Comparison of ENCODE assay signal across 8 mouse cellular contexts in the genomic region with DNA sequence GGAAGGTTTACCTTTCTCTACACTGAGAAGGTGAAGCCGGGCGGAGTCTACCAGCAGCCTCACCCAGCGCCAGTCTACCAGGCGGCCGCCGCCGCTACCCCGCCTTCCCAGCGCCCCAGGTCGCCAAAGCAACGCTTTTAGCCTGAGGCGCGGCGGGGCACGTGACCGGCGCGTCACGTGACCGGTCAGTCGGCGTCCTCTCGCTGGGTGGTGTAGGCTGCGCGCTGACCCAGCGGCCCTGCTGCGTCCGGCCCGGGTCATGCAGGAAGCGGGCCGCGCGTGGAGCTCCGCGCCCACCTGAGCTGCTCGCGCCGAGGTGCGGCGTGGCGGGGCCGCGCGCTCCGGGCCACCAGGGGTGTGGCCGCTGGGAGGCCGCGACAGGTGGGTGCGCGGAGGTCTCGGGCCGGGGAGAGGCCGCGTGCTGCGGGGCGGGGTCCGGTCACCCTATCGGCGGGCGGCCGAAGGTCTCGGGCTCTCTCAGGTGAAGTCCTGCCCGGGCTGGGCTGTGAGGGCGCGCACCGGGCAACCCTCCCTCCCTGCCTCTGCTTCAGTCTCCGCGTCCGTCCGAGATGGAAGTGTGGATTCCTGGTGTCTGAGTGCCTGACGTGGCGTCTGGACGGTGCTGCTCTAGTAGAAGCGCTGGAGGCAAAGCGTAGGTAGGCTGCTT. TPM values are rescaled to one million over a fixed set of nuclear protein-coding genes. Genes with fewer than 3 reads are reported as not detected.
DNase-seq lines count a peak whose midpoint lies in the region; ATAC-seq and TF ChIP-seq lines count a peak whose summit lies in the region.

A gene (plus strand): TSS at position 190 of the 667 bp plus-strand sequence.

- peak within 1 kb of the TSS; percentile 69 for H3K9ac ChIP-seq in hindbrain, postnatal 0 days (replicated peaks; ENCODE audit: low read length)

- under 1% methylated on average over 64 of the region's 75 CpGs for WGBS in hindbrain, postnatal 0 days

- H3K4me2 ChIP-seq in hindbrain, postnatal 0 days (ENCODE audit: low read depth, low read length) = peak within 1 kb of the TSS; percentile 59

- peak; percentile 28; the same call in 1 of the 2 replicates for TF ChIP-seq CTCF in gastrocnemius, adult 2 months (IDR thresholded peaks at IDR 0.05)
- TF ChIP-seq CTCF in hindbrain, postnatal 0 days (IDR thresholded peaks at IDR 0.05; ENCODE audit: low read depth) = no peak

- DNase-seq in ZHBTc4 (ENCODE audit: low read depth, low spot score) = peak; percentile 96
- DNase-seq in gastrocnemius, adult 2 months = peak; percentile 97
- peak; percentile 96 for DNase-seq in hindbrain, postnatal 0 days (ENCODE audit: low spot score)
- peak; percentile 70 to 89 for DNase-seq in left cerebral cortex, adult 8-10 months (ENCODE audit: low spot score in 2 of 2)
- DNase-seq in right cerebral cortex, postnatal 10 days (ENCODE audit: low spot score in 2 of 2) = peak; percentile 91 to 92
- peak; percentile 90 for DNase-seq in urinary bladder, postnatal 25 days (ENCODE audit: low spot score)

- intact Hi-C loops in gastrocnemius, adult 2 months (cut with DNase I) = no loop called here

- peak within 1 kb of the TSS; percentile 89 for H3K27ac ChIP-seq in gastrocnemius, adult 2 months
- peak within 1 kb of the TSS; percentile 81 for H3K27ac ChIP-seq in hindbrain, postnatal 0 days

- H3K36me3 ChIP-seq in hindbrain, postnatal 0 days (ENCODE audit: insufficient read depth, low read length) = no peaks in the 10 kb centered on the region
- H3K36me3 ChIP-seq in megakaryocyte, embryonic 14.5 days (replicated peaks; ENCODE audit: low read length) = peaks cover 32% of the 10 kb centered on the region

- H3K9me3 ChIP-seq in hindbrain, postnatal 0 days (ENCODE audit: low read length) = no peaks in the 10 kb centered on the region
- H3K9me3 ChIP-seq in megakaryocyte, embryonic 14.5 days = peaks cover 4% of the 10 kb centered on the region; the same call in 1 of the 2 replicates

- H3K27me3 ChIP-seq in hindbrain, postnatal 0 days (ENCODE audit: insufficient read depth, low read length) = no peaks in the 10 kb centered on the region
- peaks cover 1% of the 10 kb centered on the region for H3K27me3 ChIP-seq in megakaryocyte, embryonic 14.5 days (replicated peaks)

- peak; percentile 88 for ATAC-seq in common myeloid progenitor, adult 5-6 weeks (replicated peaks; ENCODE audit: low read depth, poor library complexity, severe bottlenecking)
- peak; percentile 97 for ATAC-seq in hindbrain, postnatal 0 days

- H3K4me1 ChIP-seq in hindbrain, postnatal 0 days (ENCODE audit: insufficient read depth, low read length) = peaks cover 6% of the 10 kb centered on the region; the same call in 1 of the 2 replicates
- H3K4me1 ChIP-seq in megakaryocyte, embryonic 14.5 days = peaks cover 41% of the 10 kb centered on the region

- peak within 1 kb of the TSS; percentile 99 for H3K4me3 ChIP-seq in gastrocnemius, adult 2 months
- peak within 1 kb of the TSS; percentile 80 for H3K4me3 ChIP-seq in hindbrain, postnatal 0 days (ENCODE audit: low read length)
- H3K4me3 ChIP-seq in megakaryocyte, embryonic 14.5 days (replicated peaks) = peak within 1 kb of the TSS; percentile 93

RNA-seq across cellular contexts. Expression of the gene that starts here (rescaled TPM):
- 20.6 and 24.8 TPM in 2 replicates for total RNA-seq in common myeloid progenitor, adult 5-6 weeks (2017)
- 10 to 100 TPM; 26.8 to 31.1 TPM for total RNA-seq in gastrocnemius, adult 2 months (2021)
- total RNA-seq in hindbrain, postnatal 0 days (2014; rRNA removed) = 116 and 118 TPM in 2 replicates
- 38.8 and 40.0 TPM in 2 replicates for polyA plus RNA-seq in hindbrain, postnatal 0 days (2015; fragmentation: Nextera tagmentation; extraction: Ambion mirVana)
- total RNA-seq in left cerebral cortex, adult 8-10 months (2022) = 10 to 100 TPM; 45.8 to 58.4 (median 53.3) TPM
- polyA plus RNA-seq in megakaryocyte, embryonic 14.5 days (2012; ENCODE audit: insufficient read depth, low replicate concordance) = 3.4 and 8.1 TPM in 2 replicates

Comparison
In these comparisons a context has a peak if more than half of its experiments do, and no peak if none do; other contexts are left out.
1. Peak in every context shown above with its lines: DNase-seq, ATAC-seq, H3K4me3 ChIP-seq and H3K27ac ChIP-seq.